Mouse (Mus musculus) thymus, postnatal 25 days (tissue): ENCODE measurements around the gene Atp1b1.
A peak's percentile ranks its signal among the peaks of the same experiment; 100 is the strongest.

Experiments
- DNase-seq: peaks from one replicate; pipeline ENCODE4 v3.0.0; 2022

Atp1b1 gene

DNA sequence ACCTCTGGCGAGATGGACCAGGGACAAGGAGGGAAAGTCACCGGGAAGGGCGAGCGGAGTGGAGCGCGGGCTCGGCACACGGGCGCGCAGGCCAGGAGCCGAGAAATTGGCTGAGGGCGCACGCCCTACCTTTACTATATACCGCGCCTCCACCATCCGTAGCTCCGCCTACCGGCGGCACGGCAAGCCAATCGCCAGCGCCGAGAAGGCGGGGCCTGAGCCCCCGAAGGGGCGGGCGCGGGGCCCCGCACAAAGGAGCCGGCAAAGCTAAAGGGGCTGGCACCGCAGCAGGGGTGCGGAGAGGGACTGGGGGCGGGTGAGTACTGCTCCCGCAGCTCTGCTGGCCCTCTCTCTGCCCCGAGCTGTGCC is at the start of gene Atp1b1:
Gene Atp1b1 (minus strand): TSS at position 111 of the 369 bp plus-strand sequence.
- DNase-seq: peak; percentile 95

GRCm38 (mm10) chr1:164505096-164505495 is 46.9 kb upstream of the Atp1b1 start:
- no peak for DNase-seq

- peak; percentile 55 for DNase-seq
Measured at GRCm38 (mm10) chr1:164503140-164503730, 45.1 kb upstream of the Atp1b1 start.

- no peak for DNase-seq
Measured at GRCm38 (mm10) chr1:164502231-164502630, 44.1 kb upstream of the Atp1b1 start.

DNA sequence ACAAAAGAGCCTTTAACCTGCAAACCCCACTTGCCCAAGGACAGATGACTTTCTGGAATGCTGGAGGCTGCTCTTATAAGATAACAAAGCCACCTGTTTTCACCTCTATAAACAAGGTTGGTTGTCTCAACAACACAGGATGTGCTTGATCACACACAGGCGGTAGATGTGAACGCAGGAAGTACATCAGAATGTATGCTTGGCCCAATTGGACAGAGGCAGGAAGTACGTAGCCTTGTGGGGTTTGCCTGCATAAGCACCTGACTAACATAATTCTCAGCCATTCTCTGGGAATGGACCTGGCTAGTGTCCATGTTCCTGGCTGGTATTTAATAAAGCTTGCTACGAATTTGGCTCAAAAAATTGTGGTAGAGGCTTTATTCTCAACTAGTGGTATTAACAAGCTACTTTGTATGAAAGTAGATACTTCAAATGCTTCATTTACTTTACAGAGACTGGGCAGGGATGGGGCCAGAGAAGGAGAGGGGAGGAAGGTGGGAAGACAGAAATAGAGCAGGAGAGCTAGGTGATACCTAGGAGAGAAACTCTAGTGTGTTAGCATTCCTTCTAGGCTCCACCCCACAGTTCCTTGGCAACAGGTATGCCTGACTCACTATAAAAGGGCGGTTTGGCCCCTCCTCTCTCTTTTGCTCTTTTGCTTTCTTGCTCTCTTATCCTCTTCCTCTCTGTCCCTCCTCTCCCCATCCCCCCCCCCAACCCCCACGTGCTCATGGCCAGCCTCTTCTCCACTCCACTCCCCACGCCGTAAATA is 36.8 kb upstream of the Atp1b1 start:
- no peak for DNase-seq

- DNase-seq: no peak
Measured at GRCm38 (mm10) chr1:164494215-164494614, 36.1 kb upstream of the Atp1b1 start.

GRCm38 (mm10) chr1:164493042-164493705 is 35.0 kb upstream of the Atp1b1 start:
- DNase-seq: no peak

DNA sequence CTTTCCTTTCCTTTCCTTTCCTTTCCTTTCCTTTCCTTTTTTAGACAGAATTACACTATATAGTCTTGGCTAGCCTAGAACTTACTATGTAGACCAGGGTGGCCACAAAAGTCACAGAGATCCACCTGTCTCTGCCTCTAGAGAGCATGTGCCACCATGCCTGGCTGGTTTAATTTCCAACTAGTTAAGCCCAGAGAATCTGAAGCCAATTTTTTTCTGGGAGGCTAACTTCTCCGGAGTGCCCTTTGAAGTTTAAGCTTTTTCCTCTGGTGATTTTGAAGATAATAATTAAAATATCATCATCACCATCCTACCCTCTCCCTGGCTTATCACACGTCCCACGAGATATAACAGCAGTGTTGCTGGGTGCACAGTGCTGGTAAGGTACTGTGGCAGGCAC is 34.3 kb upstream of the Atp1b1 start:
- no peak for DNase-seq

GRCm38 (mm10) chr1:164489961-164490594 is 31.9 kb upstream of the Atp1b1 start:
- no peak for DNase-seq

- DNase-seq: no peak
Measured at GRCm38 (mm10) chr1:164483728-164484127, 25.6 kb upstream of the Atp1b1 start.

GRCm38 (mm10) chr1:164482833-164483232 is 24.7 kb upstream of the Atp1b1 start:
- DNase-seq: no peak

DNA sequence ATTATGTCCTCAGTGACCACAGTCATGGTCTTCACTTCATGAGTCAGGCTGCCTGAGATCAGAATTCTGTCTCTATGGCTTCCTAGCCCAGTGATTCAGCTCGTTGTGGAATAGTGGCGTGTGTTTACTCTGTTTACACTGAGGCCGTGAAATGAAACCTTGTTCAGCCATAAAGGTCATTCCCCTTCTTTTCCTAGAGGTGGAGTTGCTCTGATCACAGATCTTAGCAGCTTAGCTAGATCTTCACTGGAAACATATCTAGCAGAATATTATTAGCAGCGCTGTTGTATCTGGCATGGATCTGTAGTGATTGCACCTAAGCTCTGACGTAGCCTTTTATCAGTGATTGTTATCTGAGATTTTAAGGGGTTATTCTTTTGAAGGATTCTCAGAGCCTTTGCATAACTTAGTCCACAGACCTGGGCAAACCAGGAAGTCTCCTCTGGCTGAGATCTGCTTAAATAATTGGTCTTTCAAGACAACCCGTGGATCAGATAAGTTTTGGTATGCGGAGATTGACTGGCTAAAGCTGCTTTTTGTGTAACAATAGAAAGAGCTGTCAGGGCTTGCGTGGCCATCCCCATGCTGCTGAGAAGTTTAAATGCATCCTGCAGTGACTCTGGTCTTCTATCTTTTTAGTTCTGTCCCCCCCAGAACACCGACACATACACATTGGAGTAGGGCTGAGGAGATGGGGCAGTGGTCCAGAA is 23.6 kb upstream of the Atp1b1 start:
- DNase-seq: no peak

GRCm38 (mm10) chr1:164480755-164481644 is 22.8 kb upstream of the Atp1b1 start:
- DNase-seq: no peak

DNA sequence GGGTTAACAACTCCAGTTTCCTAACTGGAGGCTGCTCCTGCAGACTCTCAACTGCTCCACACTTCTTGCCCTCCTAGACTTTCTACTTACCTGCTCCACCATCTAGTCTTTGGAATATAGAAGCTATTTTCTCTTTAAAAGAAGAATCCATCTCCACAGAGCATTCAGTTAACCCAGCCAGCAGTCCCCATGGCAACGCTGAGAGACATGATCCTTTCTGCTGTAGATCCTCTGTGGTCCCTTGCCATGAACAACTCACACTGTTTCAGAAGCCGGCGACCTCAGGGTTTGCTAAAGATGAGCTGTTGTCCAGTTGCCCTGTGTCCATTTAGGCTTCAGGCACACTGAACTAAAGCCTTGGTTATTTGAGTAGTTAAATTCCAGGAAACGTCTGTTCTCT is 17.7 kb upstream of the Atp1b1 start:
- DNase-seq: no peak

- no peak for DNase-seq
Measured at GRCm38 (mm10) chr1:164474778-164475511, 16.8 kb upstream of the Atp1b1 start.

DNA sequence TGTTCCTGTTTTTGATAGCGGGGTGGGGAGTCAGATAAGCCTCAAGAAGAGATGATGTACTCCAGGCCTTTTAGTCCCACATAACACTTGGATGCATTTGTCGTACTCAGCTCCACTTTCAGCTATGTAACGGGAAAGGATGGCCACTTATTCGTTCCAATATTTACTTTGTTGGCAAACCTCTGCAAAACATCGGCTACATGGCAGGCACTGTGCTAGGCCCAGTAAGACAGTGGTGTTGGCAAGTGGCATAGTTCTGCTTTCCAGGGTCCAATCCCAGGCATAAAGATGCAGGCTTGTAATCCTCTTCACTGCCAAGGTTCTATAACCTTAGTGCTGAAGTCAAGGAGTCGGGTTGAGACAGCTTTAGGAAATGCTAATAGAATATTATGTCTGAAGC is 16.2 kb upstream of the Atp1b1 start:
- no peak for DNase-seq

DNA sequence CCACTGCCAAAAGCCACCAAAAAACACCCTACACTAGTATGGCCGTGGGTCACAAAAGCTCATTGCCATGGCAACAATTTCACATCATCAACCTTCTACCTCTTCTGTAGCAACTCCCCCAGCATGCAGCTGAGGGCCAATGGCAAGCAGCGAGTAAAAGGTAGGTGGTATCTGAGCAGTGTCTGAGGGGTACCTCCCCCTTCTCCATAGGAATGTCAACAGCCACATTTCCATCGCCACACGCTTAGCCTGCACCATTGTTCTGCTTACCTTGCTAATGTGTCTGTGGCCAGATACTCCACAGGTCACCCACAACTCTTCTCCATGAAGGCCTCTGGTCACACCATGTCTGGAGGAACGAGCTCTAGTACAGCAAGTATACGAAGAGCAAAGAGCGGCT is 15.2 kb upstream of the Atp1b1 start:
- DNase-seq: no peak

- DNase-seq: no peak
Measured at GRCm38 (mm10) chr1:164471632-164472031, 13.5 kb upstream of the Atp1b1 start.

GRCm38 (mm10) chr1:164470985-164471384 is 12.8 kb upstream of the Atp1b1 start:
- DNase-seq: no peak

GRCm38 (mm10) chr1:164468329-164468728 is 10.2 kb upstream of the Atp1b1 start:
- DNase-seq: no peak

- DNase-seq: no peak
Measured at GRCm38 (mm10) chr1:164467406-164467805, 9.3 kb upstream of the Atp1b1 start.
